Mouse (Mus musculus): ENCODE data around the gene Comp. TPM values are rescaled to one million over a fixed set of nuclear protein-coding genes. Genes with fewer than 3 reads are reported as not detected.
A peak's percentile ranks its signal among the peaks of the same experiment; 100 is the strongest.

Comp gene
- polyA plus RNA-seq, 1 experiment from 2014 or later, result 0.11 TPM

DNA sequence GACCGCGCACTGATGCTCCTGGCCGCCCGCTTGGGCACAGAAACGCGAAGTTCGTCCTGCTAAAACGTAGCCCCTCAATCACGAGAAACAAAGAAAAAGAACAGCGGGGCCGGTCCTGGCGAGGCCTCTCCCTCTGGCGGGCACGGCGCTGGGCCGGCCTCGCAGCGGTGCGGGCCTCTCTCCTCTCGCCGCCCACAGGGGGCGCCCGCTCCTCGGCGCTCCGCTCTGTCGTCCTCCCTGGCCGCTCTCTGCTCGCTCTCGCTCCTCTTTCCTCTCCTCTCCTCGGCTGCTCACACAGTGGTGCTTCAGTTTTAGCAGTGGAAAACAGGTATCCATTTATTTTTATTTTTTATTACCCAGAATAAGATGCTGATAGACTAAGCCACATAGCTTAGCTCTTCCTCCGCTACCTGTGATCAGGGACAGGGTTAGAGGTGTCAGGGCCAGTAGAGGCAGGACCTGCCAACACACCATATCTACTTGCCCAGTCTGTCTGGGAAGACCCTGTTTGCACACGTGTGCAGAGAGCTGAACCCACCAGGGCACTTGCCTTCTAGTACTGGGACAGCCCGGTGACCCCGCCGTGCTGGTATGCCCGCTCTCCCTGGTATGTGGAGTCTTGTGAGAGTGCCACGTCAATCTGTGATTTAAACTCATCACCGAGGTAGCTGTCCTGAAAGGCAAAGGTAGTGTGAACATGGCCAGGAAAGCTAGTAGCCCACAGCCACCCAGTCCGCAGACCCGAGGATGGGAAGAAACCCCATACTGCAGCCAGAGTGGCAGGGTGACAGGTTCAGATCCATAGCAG, 41.1 kb upstream of the Comp start:
- H3K4me1 ChIP-seq (replicated peaks; ENCODE audit: control insufficient read depth, insufficient read depth, low read length), result peaks cover 21% of the 10 kb centered on the region
- no peak overlapping the region for H3K9ac ChIP-seq (ENCODE audit: low read depth, low read length)
- ATAC-seq (ENCODE audit: low FRiP score) (peak; percentile 68), DNase-seq (ENCODE audit: low spot score) (peak; percentile 92)
- H3K4me2 ChIP-seq (replicated peaks; ENCODE audit: low read depth, low read length), result no peak overlapping the region
- WGBS, result 23% methylated on average over 41 of the region's 41 CpGs
- no peak overlapping the region for H3K27ac ChIP-seq (ENCODE audit: low read depth, low read length)
- H3K36me3 ChIP-seq (ENCODE audit: control insufficient read depth, insufficient read depth, low read length), result peaks cover 13% of the 10 kb centered on the region
- peaks cover 5% of the 10 kb centered on the region for H3K27me3 ChIP-seq (ENCODE audit: control insufficient read depth, insufficient read depth, low read length)
- H3K9me3 ChIP-seq (ENCODE audit: control insufficient read depth, low read length), result no peaks in the 10 kb centered on the region
- no peak overlapping the region for H3K4me3 ChIP-seq (ENCODE audit: low read depth, low read length)

DNA sequence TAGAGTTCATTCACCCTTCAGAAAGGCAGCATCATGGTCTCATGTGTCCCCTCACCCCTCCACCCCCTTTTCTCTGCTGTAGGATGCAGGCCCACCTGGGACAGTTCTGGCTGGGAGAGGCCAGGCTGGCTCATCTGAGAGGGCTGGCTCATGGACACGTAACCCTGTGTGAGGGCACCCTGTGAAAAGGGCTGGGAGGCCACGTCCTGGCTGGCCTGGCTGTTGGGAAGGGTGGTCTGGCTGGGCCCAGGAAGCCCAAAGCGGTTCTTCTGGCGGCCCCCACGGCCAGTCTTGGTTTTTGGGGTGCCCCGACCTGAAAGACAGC, 40.5 kb upstream of the Comp start:
- 92% methylated on average over 6 of the region's 6 CpGs for WGBS
- H3K36me3 ChIP-seq (ENCODE audit: control insufficient read depth, insufficient read depth, low read length), result peaks cover 13% of the 10 kb centered on the region
- ATAC-seq (ENCODE audit: low FRiP score), result no peak
- peaks cover 5% of the 10 kb centered on the region for H3K27me3 ChIP-seq (ENCODE audit: control insufficient read depth, insufficient read depth, low read length)
- no peak overlapping the region for H3K4me3 ChIP-seq (ENCODE audit: low read depth, low read length)
- DNase-seq (ENCODE audit: low spot score), result no peak
- no peaks in the 10 kb centered on the region for H3K9me3 ChIP-seq (ENCODE audit: control insufficient read depth, low read length)
- no peak overlapping the region for H3K4me2 ChIP-seq (replicated peaks; ENCODE audit: low read depth, low read length)
- H3K27ac ChIP-seq (ENCODE audit: low read depth, low read length), result no peak overlapping the region
- peaks cover 21% of the 10 kb centered on the region for H3K4me1 ChIP-seq (replicated peaks; ENCODE audit: control insufficient read depth, insufficient read depth, low read length)
- no peak overlapping the region for H3K9ac ChIP-seq (ENCODE audit: low read depth, low read length)

DNA sequence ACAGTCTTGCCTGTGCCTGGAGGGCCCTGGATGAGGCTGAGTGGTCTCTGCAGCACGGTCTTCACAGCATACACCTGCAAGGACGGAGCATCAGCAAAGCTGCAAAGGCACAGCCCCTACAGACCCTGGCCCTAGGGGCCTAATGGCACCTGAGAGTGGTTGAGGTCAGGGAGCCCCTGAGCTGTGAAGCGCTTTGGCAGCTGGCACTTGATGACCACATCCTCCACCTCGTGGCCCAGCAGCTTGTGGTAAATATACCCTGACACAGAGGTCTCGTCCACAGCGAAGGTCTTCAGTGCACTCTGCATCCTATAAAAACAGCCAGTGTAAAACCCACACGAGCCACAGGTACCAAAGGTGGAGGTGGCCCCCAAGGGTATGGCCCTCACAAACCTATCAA, 34.4 kb upstream of the Comp start:
- H3K4me1 ChIP-seq (replicated peaks; ENCODE audit: control insufficient read depth, insufficient read depth, low read length), result no peaks in the 10 kb centered on the region
- no peak for ATAC-seq (ENCODE audit: low FRiP score)
- H3K4me3 ChIP-seq (ENCODE audit: low read depth, low read length), result no peak overlapping the region
- H3K9me3 ChIP-seq (ENCODE audit: control insufficient read depth, low read length), result no peaks in the 10 kb centered on the region
- no peak overlapping the region for H3K4me2 ChIP-seq (replicated peaks; ENCODE audit: low read depth, low read length)
- H3K27ac ChIP-seq (ENCODE audit: low read depth, low read length), result no peak overlapping the region
- H3K36me3 ChIP-seq (ENCODE audit: control insufficient read depth, insufficient read depth, low read length), result peaks cover 29% of the 10 kb centered on the region
- no peak for DNase-seq (ENCODE audit: low spot score)
- H3K27me3 ChIP-seq (ENCODE audit: control insufficient read depth, insufficient read depth, low read length), result no peaks in the 10 kb centered on the region
- H3K9ac ChIP-seq (ENCODE audit: low read depth, low read length), result no peak overlapping the region
- WGBS, result 94% methylated on average over 7 of the region's 7 CpGs

DNA sequence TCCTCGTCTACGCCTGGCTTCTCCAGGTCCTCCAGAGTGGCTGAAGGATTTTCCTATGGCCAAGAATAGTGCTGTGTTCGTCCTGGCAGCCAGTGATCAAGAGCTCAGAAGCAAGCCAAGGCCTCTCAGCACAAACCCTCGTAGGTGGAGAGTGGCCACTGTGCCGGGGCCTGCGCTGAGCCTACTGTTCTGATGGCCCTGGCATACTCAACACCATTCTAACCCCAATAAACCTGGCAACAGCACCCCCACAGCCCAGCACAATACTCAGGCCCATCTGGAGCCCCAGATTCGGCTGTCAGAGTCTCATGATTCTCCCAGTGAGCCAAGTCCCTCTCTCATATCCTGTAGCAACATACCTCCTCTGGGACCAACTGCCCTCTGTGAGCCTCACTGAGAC, 32.7 kb upstream of the Comp start:
- peaks cover 26% of the 10 kb centered on the region for H3K36me3 ChIP-seq (ENCODE audit: control insufficient read depth, insufficient read depth, low read length)
- no peaks in the 10 kb centered on the region for H3K9me3 ChIP-seq (ENCODE audit: control insufficient read depth, low read length)
- H3K27me3 ChIP-seq (ENCODE audit: control insufficient read depth, insufficient read depth, low read length), result no peaks in the 10 kb centered on the region
- 91% methylated on average over 7 of the region's 7 CpGs for WGBS
- H3K9ac ChIP-seq (ENCODE audit: low read depth, low read length), result no peak overlapping the region
- H3K4me1 ChIP-seq (replicated peaks; ENCODE audit: control insufficient read depth, insufficient read depth, low read length), result no peaks in the 10 kb centered on the region
- H3K27ac ChIP-seq (ENCODE audit: low read depth, low read length), result no peak overlapping the region
- DNase-seq (ENCODE audit: low spot score) (no peak), ATAC-seq (ENCODE audit: low FRiP score) (no peak)
- no peak overlapping the region for H3K4me3 ChIP-seq (ENCODE audit: low read depth, low read length)
- H3K4me2 ChIP-seq (replicated peaks; ENCODE audit: low read depth, low read length), result no peak overlapping the region

GRCm38 (mm10) chr8:70342007-70342406, 31.4 kb upstream of the Comp start:
- H3K27me3 ChIP-seq (ENCODE audit: control insufficient read depth, insufficient read depth, low read length), result no peaks in the 10 kb centered on the region
- no peak overlapping the region for H3K9ac ChIP-seq (ENCODE audit: low read depth, low read length)
- 93% methylated on average over 14 of the region's 14 CpGs for WGBS
- H3K9me3 ChIP-seq (ENCODE audit: control insufficient read depth, low read length), result no peaks in the 10 kb centered on the region
- H3K36me3 ChIP-seq (ENCODE audit: control insufficient read depth, insufficient read depth, low read length), result peaks cover 22% of the 10 kb centered on the region
- H3K4me2 ChIP-seq (replicated peaks; ENCODE audit: low read depth, low read length), result no peak overlapping the region
- H3K4me1 ChIP-seq (replicated peaks; ENCODE audit: control insufficient read depth, insufficient read depth, low read length), result no peaks in the 10 kb centered on the region
- no peak for ATAC-seq (ENCODE audit: low FRiP score)
- no peak overlapping the region for H3K27ac ChIP-seq (ENCODE audit: low read depth, low read length)
- no peak overlapping the region for H3K4me3 ChIP-seq (ENCODE audit: low read depth, low read length)
- no peak for DNase-seq (ENCODE audit: low spot score)

- H3K4me3 ChIP-seq (ENCODE audit: low read depth, low read length), result no peak overlapping the region
- H3K27ac ChIP-seq (ENCODE audit: low read depth, low read length), result no peak overlapping the region
- DNase-seq (ENCODE audit: low spot score), result no peak
- ATAC-seq (ENCODE audit: low FRiP score), result no peak
- H3K9me3 ChIP-seq (ENCODE audit: control insufficient read depth, low read length), result no peaks in the 10 kb centered on the region
- H3K4me2 ChIP-seq (replicated peaks; ENCODE audit: low read depth, low read length), result no peak overlapping the region
- no peaks in the 10 kb centered on the region for H3K27me3 ChIP-seq (ENCODE audit: control insufficient read depth, insufficient read depth, low read length)
- no peaks in the 10 kb centered on the region for H3K4me1 ChIP-seq (replicated peaks; ENCODE audit: control insufficient read depth, insufficient read depth, low read length)
- no peak overlapping the region for H3K9ac ChIP-seq (ENCODE audit: low read depth, low read length)
- H3K36me3 ChIP-seq (ENCODE audit: control insufficient read depth, insufficient read depth, low read length), result peaks cover 20% of the 10 kb centered on the region
- WGBS, result 78% methylated on average over 7 of the region's 7 CpGs
Measured at GRCm38 (mm10) chr8:70343076-70343475, 30.3 kb upstream of the Comp start.

DNA sequence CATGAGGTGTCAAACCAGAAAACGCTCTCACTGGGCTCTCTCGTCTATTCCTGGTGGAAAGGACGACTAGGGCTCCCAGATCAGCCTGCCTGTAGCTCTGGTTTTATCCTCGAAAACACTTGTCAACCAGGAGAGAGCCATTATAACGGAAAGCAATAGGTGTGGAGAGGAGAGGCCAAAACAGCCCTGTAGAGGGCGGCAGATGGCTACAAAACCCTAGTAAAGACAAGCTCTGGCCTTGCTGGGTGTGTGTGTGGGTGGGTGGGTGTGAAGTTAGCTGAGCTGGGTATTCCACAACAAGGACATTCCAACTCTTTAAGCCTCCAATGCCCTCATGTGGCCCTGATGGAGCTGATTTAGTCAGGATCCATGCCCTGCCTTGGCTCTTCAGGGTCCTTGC, 29.7 kb upstream of the Comp start:
- Histone ChIP-seq H3K4me3 (ENCODE audit: low read depth, low read length) (no peak overlapping the region), H3K4me1 (replicated peaks; ENCODE audit: control insufficient read depth, insufficient read depth, low read length) (no peaks in the 10 kb centered on the region), H3K36me3 (ENCODE audit: control insufficient read depth, insufficient read depth, low read length) (peaks cover 16% of the 10 kb centered on the region; the same call in 1 of the 2 replicates), H3K27me3 (ENCODE audit: control insufficient read depth, insufficient read depth, low read length) (no peaks in the 10 kb centered on the region), H3K4me2 (replicated peaks; ENCODE audit: low read depth, low read length) (no peak overlapping the region), H3K9me3 (ENCODE audit: control insufficient read depth, low read length) (no peaks in the 10 kb centered on the region), H3K27ac (ENCODE audit: low read depth, low read length) (no peak overlapping the region), H3K9ac (ENCODE audit: low read depth, low read length) (no peak overlapping the region)
- 65% methylated on average over 6 of the region's 6 CpGs for WGBS
- DNase-seq (ENCODE audit: low spot score) (peak; percentile 63), ATAC-seq (ENCODE audit: low FRiP score) (no peak)

DNA sequence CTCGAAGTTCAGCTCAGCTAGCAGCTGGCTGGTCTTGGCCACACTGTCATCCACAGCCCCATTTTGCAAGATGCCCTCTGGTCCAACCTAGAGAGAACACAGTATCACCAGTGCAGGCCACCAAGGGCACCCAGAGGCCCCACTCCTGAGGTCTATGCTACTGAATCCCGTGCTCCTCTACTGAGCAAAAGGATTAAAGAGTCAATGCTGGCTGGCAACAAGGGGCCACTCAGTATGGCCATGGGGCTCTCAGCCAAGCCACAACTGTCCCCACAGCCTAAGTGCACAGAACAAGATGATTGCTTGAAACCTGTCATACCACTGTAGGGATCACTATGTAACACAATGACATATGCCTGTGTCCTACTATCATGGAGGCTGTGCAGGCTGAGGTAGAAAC, 29.1 kb upstream of the Comp start:
- Histone ChIP-seq H3K4me3 (ENCODE audit: low read depth, low read length) (no peak overlapping the region), H3K4me1 (replicated peaks; ENCODE audit: control insufficient read depth, insufficient read depth, low read length) (no peaks in the 10 kb centered on the region), H3K9me3 (ENCODE audit: control insufficient read depth, low read length) (no peaks in the 10 kb centered on the region), H3K4me2 (replicated peaks; ENCODE audit: low read depth, low read length) (no peak overlapping the region), H3K9ac (ENCODE audit: low read depth, low read length) (no peak overlapping the region), H3K27ac (ENCODE audit: low read depth, low read length) (no peak overlapping the region), H3K36me3 (ENCODE audit: control insufficient read depth, insufficient read depth, low read length) (peaks cover 16% of the 10 kb centered on the region; the same call in 1 of the 2 replicates), H3K27me3 (ENCODE audit: control insufficient read depth, insufficient read depth, low read length) (no peaks in the 10 kb centered on the region)
- no peak for ATAC-seq (ENCODE audit: low FRiP score)
- DNase-seq (ENCODE audit: low spot score), result no peak
- WGBS, result 88% methylated on average over 2 of the region's 2 CpGs

- Histone ChIP-seq H3K4me3 (ENCODE audit: low read depth, low read length) (no peak overlapping the region), H3K9ac (ENCODE audit: low read depth, low read length) (no peak overlapping the region), H3K36me3 (ENCODE audit: control insufficient read depth, insufficient read depth, low read length) (peaks cover 5% of the 10 kb centered on the region; the same call in 1 of the 2 replicates), H3K27ac (ENCODE audit: low read depth, low read length) (no peak overlapping the region), H3K4me1 (replicated peaks; ENCODE audit: control insufficient read depth, insufficient read depth, low read length) (peaks cover 15% of the 10 kb centered on the region), H3K4me2 (replicated peaks; ENCODE audit: low read depth, low read length) (no peak overlapping the region), H3K27me3 (ENCODE audit: control insufficient read depth, insufficient read depth, low read length) (no peaks in the 10 kb centered on the region), H3K9me3 (ENCODE audit: control insufficient read depth, low read length) (no peaks in the 10 kb centered on the region)
- WGBS, result 88% methylated on average over 4 of the region's 4 CpGs
- ATAC-seq (ENCODE audit: low FRiP score), result no peak
- no peak for DNase-seq (ENCODE audit: low spot score)
Measured at GRCm38 (mm10) chr8:70347443-70347842, 25.9 kb upstream of the Comp start.

Data from hindbrain, embryonic 11.5 days (tissue).